Mouse (Mus musculus): ENCODE data around the gene Gm21970.

GRCm38 (mm10) chr16:91346491-91346890 is 45.0 kb upstream of the Gm21970 start:
- no peak for TF ChIP-seq CTCF (IDR thresholded peaks at IDR 0.05; ENCODE audit: extremely low read depth, insufficient read depth, insufficient read length, insufficient replicate concordance)
- TF ChIP-seq POLR2A (IDR thresholded peaks at IDR 0.05; ENCODE audit: low read depth, low read length), result no peak
